Mouse (Mus musculus) layer of hippocampus, postnatal 14 days (tissue): ENCODE measurements around the gene Ndufs8. TPM values are rescaled to one million over a fixed set of nuclear protein-coding genes. Genes with fewer than 3 reads are reported as not detected.

Experiments
- DNase-seq, 2 experiments: peaks; one replicate each; pipeline ENCODE4 v3.0.0; 2021 to 2022; ENCODE audit warnings: low spot score in 2 of 2, mixed read lengths in 1 of 2
- total RNA-seq, 2 experiments: library from RNA; stranded (reverse); gene quantifications; 2 replicates each; pipeline ENCODE4 v1.2.3; 2021

Ndufs8 gene
- total RNA-seq, 2 experiments from 2014 or later, result 130 TPM

- peak in 1 of 2 experiments; percentile 46 for DNase-seq
These were observed 22.7 kb upstream of the Ndufs8 start, which contains the start of gene Unc93b1 for GRCm38 (mm10) chr19:3935032-3935895. Gene Unc93b1 (plus strand): TSS chr19:3935186.

DNA sequence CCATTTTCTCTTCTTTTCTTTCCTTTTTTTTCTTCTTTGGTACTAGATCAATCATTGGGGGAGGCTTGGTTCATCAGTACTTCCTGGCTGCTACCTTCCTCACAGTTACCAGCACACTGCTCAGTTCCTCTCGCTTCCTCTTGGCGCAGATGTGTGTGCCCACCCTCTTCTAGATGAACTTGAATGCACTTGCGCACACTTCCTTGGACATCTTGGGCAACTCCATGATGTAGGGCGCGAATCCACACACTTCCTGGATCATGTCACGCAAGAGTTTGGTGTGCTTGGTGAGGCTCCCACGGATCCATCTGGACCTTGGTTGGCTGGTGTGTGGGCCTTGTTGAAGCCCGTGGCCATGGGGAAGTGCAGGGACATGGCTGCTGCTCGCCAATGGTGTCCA is 19.1 kb upstream of the Ndufs8 start:
- DNase-seq, result no peak

- DNase-seq, result no peak
These were observed 17.9 kb upstream of the Ndufs8 start for GRCm38 (mm10) chr19:3930262-3931057.

DNA sequence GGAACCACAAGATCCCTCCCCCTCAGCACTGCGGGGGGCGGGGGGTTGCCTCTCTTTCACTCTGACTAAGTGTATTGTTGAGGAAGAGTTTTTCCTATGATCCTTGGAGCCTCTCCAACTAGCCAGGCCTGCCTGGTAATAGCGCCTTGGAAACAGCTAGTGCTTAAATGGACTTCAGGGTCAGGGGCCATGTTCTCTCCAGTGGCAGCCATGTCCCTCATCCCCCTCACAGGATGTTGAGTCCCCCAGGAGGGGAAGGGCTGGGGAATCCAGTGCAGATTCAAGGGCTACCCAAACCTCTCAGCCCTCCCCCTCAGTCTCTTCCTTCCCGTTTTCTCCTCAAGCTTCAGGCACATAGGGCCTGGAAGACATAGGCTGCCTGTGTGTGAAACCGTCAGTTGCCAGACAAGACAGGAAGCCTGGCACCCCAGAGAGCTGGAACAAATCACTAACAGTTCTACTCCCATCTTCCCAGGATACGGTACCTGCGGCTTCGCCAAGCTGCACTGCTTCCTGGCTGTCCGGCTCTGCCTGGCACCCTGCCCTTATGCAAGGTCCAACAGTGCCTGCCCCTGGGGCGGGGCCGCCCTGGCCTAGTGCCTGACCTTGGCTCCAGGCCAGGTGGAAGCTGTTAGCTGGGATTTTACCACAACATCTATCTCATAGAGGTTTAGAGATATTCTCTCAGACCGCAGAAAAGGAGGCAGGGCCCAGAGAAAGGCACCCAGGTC is 16.8 kb upstream of the Ndufs8 start, which contains the start of gene Aldh3b1:
TSS of gene Aldh3b1 (minus strand) at position 598 of the 731 bp plus-strand sequence.
- peak; percentile 58 to 60 for DNase-seq

- no peak for DNase-seq
These were observed 16.2 kb upstream of the Ndufs8 start for GRCm38 (mm10) chr19:3928779-3929178.

DNA sequence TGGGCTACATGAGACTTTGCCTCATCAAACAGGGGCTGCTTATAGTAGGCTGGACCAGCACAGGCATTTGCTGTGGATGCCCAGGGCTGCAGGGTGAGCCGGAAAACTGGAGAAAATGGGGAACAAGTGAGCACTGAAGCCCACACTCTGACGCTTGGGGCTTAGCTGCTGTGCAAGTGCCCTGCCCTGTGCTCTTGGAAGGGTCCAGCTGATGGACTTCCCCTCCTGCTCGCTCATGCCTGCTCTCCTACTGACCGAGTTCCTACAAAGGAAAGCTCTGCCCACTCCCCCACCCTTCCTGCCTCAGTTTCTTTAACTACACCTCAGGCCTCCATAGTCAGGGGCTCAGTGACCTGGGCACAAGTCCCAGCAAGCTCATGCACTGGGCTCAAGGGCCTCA is 15.4 kb upstream of the Ndufs8 start:
- DNase-seq, result no peak

- no peak for DNase-seq
These were observed 14.1 kb upstream of the Ndufs8 start for GRCm38 (mm10) chr19:3926685-3927084.

DNA sequence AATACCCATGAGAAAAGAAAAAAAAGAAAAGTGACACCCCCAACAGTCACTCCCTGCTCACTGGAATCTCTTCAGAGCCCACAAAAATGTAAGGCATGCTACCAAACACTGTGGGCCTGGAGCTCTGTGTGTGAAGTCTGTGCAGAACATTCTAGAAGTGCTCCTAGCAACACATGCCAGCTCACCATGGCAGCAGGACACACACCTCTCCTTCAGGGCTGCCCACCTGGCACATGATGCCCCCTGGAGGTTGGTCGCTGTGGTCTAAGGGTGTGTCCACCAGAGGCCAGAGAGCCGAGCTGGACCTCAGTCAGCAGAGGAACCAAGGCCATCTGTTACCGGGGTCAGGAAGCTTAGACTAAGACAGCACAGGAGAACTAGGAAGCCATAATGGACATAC is 13.7 kb upstream of the Ndufs8 start:
- DNase-seq, result no peak

DNA sequence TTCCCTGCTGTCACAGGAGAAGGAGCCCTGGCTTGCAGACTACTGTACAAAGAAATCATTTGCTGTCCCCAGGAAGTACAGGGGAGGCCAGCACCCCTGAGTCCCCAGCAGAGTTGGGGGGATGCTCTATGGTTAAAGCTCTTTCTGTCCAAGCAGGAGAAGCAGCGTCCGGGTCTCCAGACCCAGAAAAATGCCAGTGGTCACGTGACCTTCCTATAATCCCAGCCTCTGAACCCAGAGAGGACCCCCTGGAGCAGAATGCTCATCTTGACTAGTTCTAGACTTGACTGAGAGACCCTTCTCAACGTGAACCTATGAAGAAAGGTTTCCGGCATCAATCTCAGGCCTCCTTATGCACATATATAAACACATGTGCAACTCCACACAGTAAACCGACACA is 13.3 kb upstream of the Ndufs8 start:
- DNase-seq, result no peak

DNA sequence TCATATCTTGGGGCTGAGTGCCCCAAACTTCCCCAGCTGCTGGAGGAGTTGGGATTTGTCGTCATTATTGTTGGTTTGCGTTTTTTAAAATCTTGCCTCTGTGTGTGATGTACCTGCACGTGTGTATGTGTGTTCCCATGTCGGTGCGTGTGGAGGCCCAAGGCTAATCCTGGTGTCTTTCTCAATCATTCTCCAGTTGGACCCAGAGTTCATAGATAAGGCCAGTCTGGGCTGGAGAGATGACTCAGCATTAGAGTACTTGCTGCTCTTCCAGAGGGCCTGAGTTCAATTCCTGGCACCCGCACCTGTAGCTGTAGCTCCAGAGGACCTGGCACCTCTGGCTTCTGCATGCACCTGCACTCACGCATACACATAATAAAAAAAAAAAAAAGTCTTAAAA is 12.3 kb upstream of the Ndufs8 start:
- no peak for DNase-seq

DNA sequence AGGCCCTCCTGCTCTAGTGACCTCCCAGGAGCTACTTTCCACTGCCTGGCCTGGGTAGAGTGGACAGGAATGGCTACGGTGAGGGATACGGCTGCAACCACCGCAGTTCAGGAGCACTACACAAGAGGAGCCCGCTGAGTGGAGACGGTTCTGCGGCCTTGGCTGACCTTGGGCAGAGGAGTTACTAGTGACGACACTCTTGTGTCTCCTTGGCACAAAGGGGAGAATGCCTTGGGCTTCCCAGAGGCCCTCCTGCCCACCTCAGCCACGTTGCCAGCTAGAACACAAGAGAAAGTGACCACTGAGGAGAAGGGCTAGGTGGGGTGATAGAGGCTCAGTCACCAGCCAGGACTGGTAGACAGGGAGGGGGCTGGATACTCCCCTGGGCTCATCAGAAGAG is 11.6 kb upstream of the Ndufs8 start:
- no peak for DNase-seq

DNA sequence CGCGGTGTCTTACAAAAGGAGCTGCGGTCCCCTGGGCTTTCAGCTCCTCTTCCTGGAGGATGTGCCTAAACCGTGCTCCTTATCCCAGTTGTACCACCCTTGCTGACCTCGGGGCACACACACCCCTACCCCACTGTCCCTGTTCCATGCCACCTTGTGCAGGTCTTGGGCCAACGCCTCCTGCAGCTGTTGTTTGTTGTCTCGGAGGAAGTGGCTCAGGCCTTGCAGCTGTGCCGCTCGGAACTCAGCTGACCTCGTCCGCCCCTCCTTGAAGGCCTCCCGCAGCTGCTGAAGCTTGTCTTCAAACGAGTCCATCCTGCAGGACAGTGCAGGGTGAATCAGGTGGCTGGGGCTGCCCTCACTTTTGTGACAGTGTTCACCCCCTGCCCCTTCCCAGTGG is 11.0 kb upstream of the Ndufs8 start:
- no peak for DNase-seq

- DNase-seq, result no peak
These were observed 10.2 kb upstream of the Ndufs8 start for GRCm38 (mm10) chr19:3922661-3923371.

DNA sequence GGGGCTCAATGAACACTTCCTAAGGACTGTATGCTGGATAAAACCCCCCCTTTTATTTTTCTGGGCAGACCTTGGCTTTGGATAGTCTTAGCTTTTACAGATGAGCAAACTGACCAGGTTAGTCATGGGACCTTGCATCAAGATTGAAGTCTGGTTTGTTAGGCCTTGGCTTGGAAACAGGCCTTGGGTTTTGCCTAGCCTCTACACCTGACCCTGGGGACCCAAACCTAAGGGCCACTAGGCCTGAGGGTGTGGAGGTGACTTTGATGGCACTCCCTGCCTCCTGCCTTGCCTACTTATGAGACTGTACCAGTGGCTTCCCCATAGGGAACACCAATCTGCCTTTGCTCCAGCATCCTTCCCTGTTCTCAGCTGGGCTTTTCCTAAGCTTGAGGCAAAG is 7.4 kb upstream of the Ndufs8 start:
- no peak for DNase-seq

- DNase-seq, result no peak
These were observed 4.2 kb upstream of the Ndufs8 start for GRCm38 (mm10) chr19:3916727-3917126.

DNA sequence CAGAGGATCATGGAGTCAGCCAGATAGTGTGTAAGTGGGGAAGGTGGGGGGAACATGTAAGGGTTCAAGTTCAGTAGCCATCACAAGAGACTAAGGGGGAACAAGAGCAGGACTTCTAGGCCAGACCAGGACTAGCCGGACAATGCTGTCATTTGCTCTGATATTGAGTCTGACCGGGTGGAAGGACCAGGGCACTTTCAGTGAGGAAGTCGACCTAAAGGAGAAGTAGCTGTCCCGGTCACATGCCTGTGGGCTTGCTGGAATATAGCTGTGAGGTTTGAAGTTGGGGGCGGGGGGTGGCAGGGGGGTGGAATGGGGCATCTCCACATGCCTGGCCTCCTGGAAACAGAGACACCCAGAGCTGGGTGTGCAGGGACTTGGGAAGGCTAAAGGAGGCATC is 2.0 kb upstream of the Ndufs8 start:
- DNase-seq, result no peak

GRCm38 (mm10) chr19:3913692-3914091 is 1.1 kb upstream of the Ndufs8 start:
- no peak for DNase-seq

- no peak for DNase-seq
These were observed 2.4 kb downstream of the Ndufs8 start for GRCm38 (mm10) chr19:3910206-3910605.

- DNase-seq, result no peak
These were observed 4.5 kb downstream of the Ndufs8 start for GRCm38 (mm10) chr19:3907876-3908660.
